Mouse (Mus musculus): ENCODE results near the gene Pcyt1a. TPM values are rescaled to one million over a fixed set of nuclear protein-coding genes. Genes with fewer than 3 reads are reported as not detected.

Pcyt1a gene
- total RNA-seq, 2 experiments from 2014 or later = 40.0 to 41.8 TPM

- intact Hi-C loops (cut with DNase I) = loop anchor here (2.0 to 5.0 kb wide), 2 partner anchors 103 to 181 kb away; partner anchors contain the start of gene Tfrc
- no peak for DNase-seq (ENCODE audit: low spot score in 2 of 2)
These were observed 75.6 kb downstream of the Pcyt1a start for GRCm38 (mm10) chr16:32506298-32506697.

- no peak for DNase-seq (ENCODE audit: low spot score in 2 of 2)
- intact Hi-C loops (cut with DNase I) = loop anchor here (2.0 to 5.0 kb wide), 2 partner anchors 102 to 180 kb away; partner anchors contain the start of gene Tfrc
These were observed 76.1 kb downstream of the Pcyt1a start for GRCm38 (mm10) chr16:32506868-32507267.

GRCm38 (mm10) chr16:32507407-32507806, 76.7 kb downstream of the Pcyt1a start:
- intact Hi-C loops (cut with DNase I) = loop anchor here (2.0 to 5.0 kb wide), 2 partner anchors 101 to 180 kb away; partner anchors contain the start of gene Tfrc
- DNase-seq (ENCODE audit: low spot score in 2 of 2) = peak in 1 of 2 experiments; percentile 70

GRCm38 (mm10) chr16:32508035-32508434, 77.3 kb downstream of the Pcyt1a start:
- intact Hi-C loops (cut with DNase I) = loop anchor here (5.0 kb wide), 1 partner anchor 179 kb away; no protein-coding TSS in a partner anchor
- DNase-seq (ENCODE audit: low spot score in 2 of 2) = no peak

- intact Hi-C loops (cut with DNase I) = loop anchor here (5.0 kb wide), 1 partner anchor 179 kb away; no protein-coding TSS in a partner anchor
- no peak for DNase-seq (ENCODE audit: low spot score in 2 of 2)
These were observed 77.9 kb downstream of the Pcyt1a start for GRCm38 (mm10) chr16:32508506-32509065.

- intact Hi-C loops (cut with DNase I) = loop anchor here (5.0 kb wide), 1 partner anchor 178 kb away; no protein-coding TSS in a partner anchor
These were observed 78.6 kb downstream of the Pcyt1a start for GRCm38 (mm10) chr16:32509066-32509942.

GRCm38 (mm10) chr16:32510399-32511337, 79.9 kb downstream of the Pcyt1a start:
- DNase-seq (ENCODE audit: low spot score in 2 of 2) = no peak
- intact Hi-C loops (cut with DNase I) = no loop called here

More at GRCm38 (mm10) chr16:32509066-32509942, 78.6 kb downstream of the Pcyt1a start:
- DNase-seq (ENCODE audit: low spot score in 2 of 2) = no peak

- intact Hi-C loops (cut with DNase I) = no loop called here
- no peak for DNase-seq (ENCODE audit: low spot score in 2 of 2)
These were observed 80.6 kb downstream of the Pcyt1a start for GRCm38 (mm10) chr16:32511338-32511734.

GRCm38 (mm10) chr16:32511827-32512490, 81.2 kb downstream of the Pcyt1a start:
- DNase-seq (ENCODE audit: low spot score in 2 of 2) = no peak
- intact Hi-C loops (cut with DNase I) = no loop called here

- DNase-seq (ENCODE audit: low spot score in 2 of 2) = no peak
- intact Hi-C loops (cut with DNase I) = no loop called here
These were observed 82.2 kb downstream of the Pcyt1a start for GRCm38 (mm10) chr16:32512921-32513320.

- intact Hi-C loops (cut with DNase I) = no loop called here
- no peak for DNase-seq (ENCODE audit: low spot score in 2 of 2)
These were observed 82.7 kb downstream of the Pcyt1a start for GRCm38 (mm10) chr16:32513401-32513800.

GRCm38 (mm10) chr16:32513948-32514347, 83.2 kb downstream of the Pcyt1a start:
- intact Hi-C loops (cut with DNase I) = no loop called here
- DNase-seq (ENCODE audit: low spot score in 2 of 2) = no peak

GRCm38 (mm10) chr16:32516006-32516962, 85.6 kb downstream of the Pcyt1a start:
- intact Hi-C loops (cut with DNase I) = loop anchor here (2.0 kb wide), 1 partner anchor 93 kb away; the partner anchor contains the start of gene Tfrc
- DNase-seq (ENCODE audit: low spot score in 2 of 2) = peak; percentile 75 to 92

GRCm38 (mm10) chr16:32517785-32518481, 87.2 kb downstream of the Pcyt1a start:
- no peak for DNase-seq (ENCODE audit: low spot score in 2 of 2)
- intact Hi-C loops (cut with DNase I) = loop anchor here (2.0 kb wide), 1 partner anchor 91 kb away; the partner anchor contains the start of gene Tfrc

GRCm38 (mm10) chr16:32519656-32520371, 89.1 kb downstream of the Pcyt1a start:
- no peak for DNase-seq (ENCODE audit: low spot score in 2 of 2)
- intact Hi-C loops (cut with DNase I) = no loop called here

GRCm38 (mm10) chr16:32520372-32520748, 89.6 kb downstream of the Pcyt1a start:
- intact Hi-C loops (cut with DNase I) = no loop called here
- no peak for DNase-seq (ENCODE audit: low spot score in 2 of 2)
